Mouse (Mus musculus): Measurements from ENCODE around the gene Tor4a. TPM values are rescaled to one million over a fixed set of nuclear protein-coding genes. Genes with fewer than 3 reads are reported as not detected.

The Tor4a gene
- polyA plus RNA-seq, 1 experiment, result 52.8 TPM

GRCm38 (mm10) chr2:25147398-25147797 is 49.3 kb downstream of the Tor4a start:
- 86% methylated on average over 5 of the region's 5 CpGs for WGBS
- TF ChIP-seq POLR2A (IDR thresholded peaks at IDR 0.05; ENCODE audit: borderline replicate concordance, extremely low read depth, low read depth, low read length), result no peak
- no peak for TF ChIP-seq CTCF (IDR thresholded peaks at IDR 0.05; ENCODE audit: insufficient read depth, low read length)
- no peak for DNase-seq
- H3K4me1 ChIP-seq (ENCODE audit: control insufficient read depth, insufficient read depth, low read length), result peaks cover 18% of the 10 kb centered on the region
- H3K4me3 ChIP-seq (replicated peaks; ENCODE audit: extremely low read depth, low read depth, low read length), result no peak overlapping the region

DNA sequence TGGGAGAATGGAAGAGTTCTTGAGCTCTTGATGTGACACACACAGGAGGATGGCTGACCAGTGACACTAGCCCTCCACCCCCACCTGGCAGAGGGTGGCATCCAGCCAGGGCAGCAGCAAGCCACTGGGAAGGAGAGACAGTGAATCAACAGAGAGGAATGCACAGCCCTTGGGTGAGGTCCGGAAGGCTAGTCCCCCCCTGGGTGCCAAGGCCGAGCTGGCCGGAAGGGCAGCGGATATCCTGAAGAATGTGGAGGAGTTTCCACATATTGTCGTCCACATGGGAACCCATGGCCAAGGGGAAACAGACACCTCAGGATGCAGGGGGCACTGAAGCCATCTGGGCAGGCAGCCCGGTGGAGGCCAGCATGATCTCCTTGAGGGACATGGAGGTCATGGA is 51.3 kb downstream of the Tor4a start:
- peak; percentile 52 for DNase-seq
- H3K4me1 ChIP-seq (ENCODE audit: control insufficient read depth, insufficient read depth, low read length), result peaks cover 15% of the 10 kb centered on the region
- no peak overlapping the region for H3K4me3 ChIP-seq (replicated peaks; ENCODE audit: extremely low read depth, low read depth, low read length)
- no peak for TF ChIP-seq POLR2A (IDR thresholded peaks at IDR 0.05; ENCODE audit: borderline replicate concordance, extremely low read depth, low read depth, low read length)
- TF ChIP-seq CTCF (IDR thresholded peaks at IDR 0.05; ENCODE audit: insufficient read depth, low read length), result no peak
- 42% methylated on average over 6 of the region's 6 CpGs for WGBS

Other genes starting within 250 kb of the Tor4a start
- 3.7 and 5.5 TPM in 2 replicates for gene Zmynd19, start 247.1 kb downstream of the Tor4a start, polyA plus RNA-seq (2012; rRNA removed)
- gene Dph7, start 234.5 kb downstream of the Tor4a start, polyA plus RNA-seq (2012; rRNA removed), result 12.8 and 17.6 TPM in 2 replicates
- 17.8 and 23.4 TPM in 2 replicates for gene Mrpl41, start 221.8 kb downstream of the Tor4a start, polyA plus RNA-seq (2012; rRNA removed)
- gene Pnpla7, start 220.9 kb downstream of the Tor4a start, polyA plus RNA-seq (2012; rRNA removed), result 17.6 and 26.9 TPM in 2 replicates
- 124 and 135 TPM in 2 replicates for gene Nsmf, start 142.5 kb downstream of the Tor4a start, polyA plus RNA-seq (2012; rRNA removed)
- gene Entpd8, start 116.6 kb downstream of the Tor4a start, polyA plus RNA-seq (2012; rRNA removed), result 2.0 and 2.6 TPM in 2 replicates
- gene Noxa1, start 101.7 kb downstream of the Tor4a start, polyA plus RNA-seq (2012; rRNA removed), result 2.1 and 2.4 TPM in 2 replicates
- gene Nrarp, start 16.1 kb downstream of the Tor4a start, polyA plus RNA-seq (2012; rRNA removed), result 46.0 and 69.2 TPM in 2 replicates
- 58.0 and 94.5 TPM in 2 replicates for gene Nelfb, start 14.6 kb upstream of the Tor4a start, polyA plus RNA-seq (2012; rRNA removed)
- not detected in 2 replicates for gene Stpg3, start 17.8 kb upstream of the Tor4a start, polyA plus RNA-seq (2012; rRNA removed)
- 0.17 TPM in 1 of 2 replicates, not detected in the other for gene Fam166a, start 21.9 kb upstream of the Tor4a start, polyA plus RNA-seq (2012; rRNA removed)
- 490 and 623 TPM in 2 replicates for gene Tubb4b, start 27.8 kb upstream of the Tor4a start, polyA plus RNA-seq (2012; rRNA removed)
- gene Slc34a3, start 37.5 kb upstream of the Tor4a start, polyA plus RNA-seq (2012; rRNA removed), result not detected in 2 replicates
- 0.76 TPM in 1 of 2 replicates, not detected in the other for gene Rnf224, start 39.9 kb upstream of the Tor4a start, polyA plus RNA-seq (2012; rRNA removed)
- gene Rnf208, start 45.4 kb upstream of the Tor4a start, polyA plus RNA-seq (2012; rRNA removed), result 14.1 and 28.6 TPM in 2 replicates
- 120 TPM in 1 of 2 replicates, not detected in the other for gene Cysrt1, start 45.6 kb upstream of the Tor4a start, polyA plus RNA-seq (2012; rRNA removed)
- 15.0 and 20.9 TPM in 2 replicates for gene AL732309.1, start 50.0 kb upstream of the Tor4a start, polyA plus RNA-seq (2012; rRNA removed)
- gene Tmem203, start 58.6 kb upstream of the Tor4a start, polyA plus RNA-seq (2012; rRNA removed), result 53.5 and 54.5 TPM in 2 replicates
- gene Tprn, start 65.7 kb upstream of the Tor4a start, polyA plus RNA-seq (2012; rRNA removed), result 17.4 and 24.3 TPM in 2 replicates
- 41.6 and 49.5 TPM in 2 replicates for gene Ssna1, start 75.6 kb upstream of the Tor4a start, polyA plus RNA-seq (2012; rRNA removed)
- gene Anapc2, start 75.6 kb upstream of the Tor4a start, polyA plus RNA-seq (2012; rRNA removed), result 82.1 and 133 TPM in 2 replicates
- gene Tmem210, start 91.3 kb upstream of the Tor4a start, polyA plus RNA-seq (2012; rRNA removed), result 0.40 TPM in 1 of 2 replicates, not detected in the other
- 52.8 and 59.6 TPM in 2 replicates for gene Lrrc26, start 93.0 kb upstream of the Tor4a start, polyA plus RNA-seq (2012; rRNA removed)
- 0.46 and 0.52 TPM in 2 replicates for gene Grin1, start 122.3 kb upstream of the Tor4a start, polyA plus RNA-seq (2012; rRNA removed)
- gene Man1b1, start 135.5 kb upstream of the Tor4a start, polyA plus RNA-seq (2012; rRNA removed), result 14.4 and 18.1 TPM in 2 replicates
- 33.6 and 36.4 TPM in 2 replicates for gene Dpp7, start 159.5 kb upstream of the Tor4a start, polyA plus RNA-seq (2012; rRNA removed)
- gene Uap1l1, start 168.8 kb upstream of the Tor4a start, polyA plus RNA-seq (2012; rRNA removed), result 59.5 and 65.3 TPM in 2 replicates
- 5.5 and 6.3 TPM in 2 replicates for gene Sapcd2, start 175.4 kb upstream of the Tor4a start, polyA plus RNA-seq (2012; rRNA removed)
- 18.4 and 18.6 TPM in 2 replicates for gene Entpd2, start 199.0 kb upstream of the Tor4a start, polyA plus RNA-seq (2012; rRNA removed)
- 166 and 185 TPM in 2 replicates for gene Npdc1, start 202.5 kb upstream of the Tor4a start, polyA plus RNA-seq (2012; rRNA removed)
- gene Fut7, start 226.4 kb upstream of the Tor4a start, polyA plus RNA-seq (2012; rRNA removed), result 2.1 and 3.0 TPM in 2 replicates
- 52.4 and 61.5 TPM in 2 replicates for gene Abca2, start 231.8 kb upstream of the Tor4a start, polyA plus RNA-seq (2012; rRNA removed)